Comparison of ENCODE assay signal across 14 mouse cellular contexts in the genomic region with DNA sequence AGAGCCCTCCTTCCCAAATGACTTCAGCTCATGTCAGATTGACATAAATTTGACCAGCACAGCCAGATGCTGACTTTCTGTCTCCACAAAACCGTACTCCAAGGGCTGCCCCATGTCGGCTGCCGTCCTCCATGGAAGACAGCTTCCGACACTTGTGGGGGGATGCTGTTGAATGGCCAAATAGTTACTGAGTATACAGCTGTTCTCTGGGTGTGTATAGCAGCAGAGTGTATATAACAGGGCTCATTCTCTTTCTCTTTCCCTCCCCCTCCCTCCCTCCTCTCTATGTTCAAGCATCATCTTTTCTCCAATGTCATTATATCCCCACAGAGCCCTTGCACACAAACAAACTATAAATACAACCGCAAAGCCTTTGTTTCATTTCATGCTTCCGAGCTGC. TPM values are rescaled to one million over a fixed set of nuclear protein-coding genes. Genes with fewer than 3 reads are reported as not detected.
A peak's percentile ranks its signal among the peaks of the same experiment; 100 is the strongest.
DNase-seq lines count a peak whose midpoint lies in the region; ATAC-seq and TF ChIP-seq lines count a peak whose summit lies in the region.
"Had no signal": no experiment of that assay in that cellular context is flagged by ENCODE, and none has a peak within 500 bp of the region (broad histone marks: within the 10 kb centered on the region; RNA-seq: fewer than 3 reads in every experiment).

No protein-coding gene starts in this region.

- TF ChIP-seq CTCF in bone marrow macrophage, adult 2 months (IDR thresholded peaks at IDR 0.05; ENCODE audit: low read depth, low read length), result no peak

- no peak for DNase-seq in kidney, postnatal 25 days
- DNase-seq in A20 (ENCODE audit: low read depth, low spot score), result peak; percentile 36
- DNase-seq in urinary bladder, postnatal 10 days (ENCODE audit: low spot score), result no peak
- no peak for DNase-seq in yolk sac, embryonic 10.5 days (ENCODE audit: low spot score)
- DNase-seq in c-Kit-positive CD71-positive TER-119-positive erythroid progenitor cells, embryonic 14.5 days (ENCODE audit: low spot score), result no peak
- DNase-seq: cerebellum, adult 11-12 months; gastrocnemius, postnatal 10 days; lung, embryonic 14.5 days; right cerebral cortex, postnatal 14 days had no signal

- 0 out of 2 replicates have a peak, but pooled peaks have one; percentile 35 for ATAC-seq in kidney, embryonic 16.5 days (ENCODE audit: low FRiP score, low TSS enrichment)
- peak; percentile 24; the same call in 1 of the 2 replicates for ATAC-seq in limb, embryonic 13.5 days (ENCODE audit: low FRiP score, low read depth)
- ATAC-seq: inflammation-experienced regulatory T-cells, adult 6 months had no signal

- H3K9ac ChIP-seq in kidney, embryonic 16.5 days (replicated peaks; ENCODE audit: low read length), result no peak overlapping the region
- no peak overlapping the region for H3K9ac ChIP-seq in limb, embryonic 13.5 days
- H3K9ac ChIP-seq: heart, embryonic 12.5 days; lung, embryonic 14.5 days had no signal

- no peak for TF ChIP-seq POLR2A in bone marrow macrophage, adult 2 months (IDR thresholded peaks at IDR 0.05; ENCODE audit: borderline replicate concordance, low read depth, low read length)

- H3K36me3 ChIP-seq in kidney, embryonic 16.5 days (ENCODE audit: insufficient read depth, low read length), result no peaks in the 10 kb centered on the region
- H3K36me3 ChIP-seq in limb, embryonic 13.5 days, result peaks cover 27% of the 10 kb centered on the region
- H3K36me3 ChIP-seq: heart, embryonic 12.5 days had no signal

- H3K27ac ChIP-seq in kidney, embryonic 16.5 days (ENCODE audit: low read length), result peak overlapping the region; percentile 70
- peak overlapping the region; percentile 97 for H3K27ac ChIP-seq in bone marrow macrophage, adult 2 months (ENCODE audit: insufficient read depth, low read depth, low read length)
- H3K27ac ChIP-seq in limb, embryonic 13.5 days, result peak overlapping the region; percentile 16; the same call in 1 of the 2 replicates

- H3K4me3 ChIP-seq in kidney, embryonic 16.5 days (ENCODE audit: low read length), result no peak overlapping the region
- peak overlapping the region; percentile 52 for H3K4me3 ChIP-seq in bone marrow macrophage, adult 2 months (ENCODE audit: insufficient read depth, low read length)
- no peak overlapping the region for H3K4me3 ChIP-seq in limb, embryonic 13.5 days
- H3K4me3 ChIP-seq: heart, embryonic 12.5 days had no signal

- H3K4me2 ChIP-seq in kidney, embryonic 16.5 days (replicated peaks; ENCODE audit: low read depth, low read length), result peak overlapping the region; percentile 31
- peak overlapping the region; percentile 2; the same call in 1 of the 2 replicates for H3K4me2 ChIP-seq in limb, embryonic 13.5 days (replicated peaks)
- H3K4me2 ChIP-seq: heart, embryonic 12.5 days; lung, embryonic 14.5 days had no signal

- H3K27me3 ChIP-seq in kidney, embryonic 16.5 days (ENCODE audit: insufficient read depth, low read length), result no peaks in the 10 kb centered on the region
- no peaks in the 10 kb centered on the region for H3K27me3 ChIP-seq in limb, embryonic 13.5 days
- H3K27me3 ChIP-seq: heart, embryonic 12.5 days had no signal

- H3K9me3 ChIP-seq in kidney, embryonic 16.5 days (ENCODE audit: low read length), result no peaks in the 10 kb centered on the region
- no peaks in the 10 kb centered on the region for H3K9me3 ChIP-seq in limb, embryonic 13.5 days
- H3K9me3 ChIP-seq: heart, embryonic 12.5 days had no signal

- 15% methylated on average over 6 of the region's 6 CpGs for WGBS in kidney, embryonic 16.5 days
- WGBS in limb, embryonic 13.5 days, result 48% methylated on average over 6 of the region's 6 CpGs

- H3K4me1 ChIP-seq in kidney, embryonic 16.5 days (ENCODE audit: insufficient read depth, low read length), result peaks cover 44% of the 10 kb centered on the region
- H3K4me1 ChIP-seq in bone marrow macrophage, adult 2 months (ENCODE audit: control insufficient read depth, insufficient read depth, low read length), result peaks cover 38% of the 10 kb centered on the region
- H3K4me1 ChIP-seq in limb, embryonic 13.5 days, result peaks cover 26% of the 10 kb centered on the region

RNA-seq across cellular contexts. Expression of gene Lypd6b, which starts 43.7 kb away (rescaled TPM):
- polyA plus RNA-seq in kidney, embryonic 16.5 days (2015; fragmentation: Nextera tagmentation; extraction: Ambion mirVana), result 11.7 and 12.3 TPM in 2 replicates
- not detected in 2 replicates for polyA plus RNA-seq in bone marrow macrophage, adult 2 months (2012; ENCODE audit: insufficient read depth, insufficient read length, missing spikeins)
- polyA plus RNA-seq in limb, embryonic 13.5 days (2015; fragmentation: Nextera tagmentation; extraction: Ambion mirVana), result 9.8 and 9.9 TPM in 2 replicates

Comparison
In these comparisons a context has a peak if more than half of its experiments do, and no peak if none do; other contexts are left out.
1. H3K27ac ChIP-seq: peak in every context shown above with its lines; median percentile 97 in bone marrow macrophage, adult 2 months; 70 in kidney, embryonic 16.5 days; 16 in limb, embryonic 13.5 days.
2. RNA of gene Lypd6b, which starts 43.7 kb away (polyA plus RNA-seq): 11.7 to 12.3 TPM in kidney, embryonic 16.5 days and 9.8 to 9.9 TPM in limb, embryonic 13.5 days; not detected in bone marrow macrophage, adult 2 months; every median in the first group is over 10 times any median in the second.